Mouse (Mus musculus): ENCODE results near the gene Rbms2.
A peak's percentile ranks its signal among the peaks of the same experiment; 100 is the strongest.

Rbms2 gene

DNA sequence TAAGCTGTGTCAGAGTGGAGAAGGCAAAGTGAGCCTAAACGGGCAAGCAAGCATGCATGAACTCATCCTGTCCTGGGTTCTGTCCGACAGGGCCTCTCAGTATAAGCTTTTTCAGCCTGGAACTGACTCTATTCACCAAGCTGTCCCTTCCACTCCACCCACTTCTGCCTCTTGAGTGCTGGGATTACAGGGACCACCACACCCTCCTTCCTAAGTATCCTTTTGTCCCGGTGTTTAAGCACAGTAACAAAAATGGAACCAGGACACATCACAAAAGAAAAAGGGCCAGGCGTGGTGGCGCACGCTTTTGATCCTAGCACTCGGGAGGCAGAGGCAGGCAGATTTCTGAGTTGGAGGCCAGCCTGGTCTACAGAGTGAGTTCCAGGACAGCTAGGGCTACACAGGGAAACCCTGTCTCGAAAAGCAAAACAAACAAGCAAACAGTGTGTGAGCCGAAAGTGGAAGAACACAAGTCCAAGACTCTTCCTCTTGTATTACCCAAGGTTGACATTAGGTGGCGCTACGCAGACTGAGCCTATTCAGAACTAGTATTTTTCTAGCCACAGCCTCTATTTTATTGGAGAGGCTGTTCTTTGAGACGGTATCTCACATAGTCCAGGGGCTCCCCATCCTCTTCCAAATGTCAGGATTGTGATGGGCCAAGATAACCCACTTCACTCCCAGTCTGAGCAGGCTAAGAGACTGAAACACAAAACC, 39.7 kb downstream of the Rbms2 start:
- DNase-seq (ENCODE audit: low read depth, low spot score), result peak; percentile 69

DNA sequence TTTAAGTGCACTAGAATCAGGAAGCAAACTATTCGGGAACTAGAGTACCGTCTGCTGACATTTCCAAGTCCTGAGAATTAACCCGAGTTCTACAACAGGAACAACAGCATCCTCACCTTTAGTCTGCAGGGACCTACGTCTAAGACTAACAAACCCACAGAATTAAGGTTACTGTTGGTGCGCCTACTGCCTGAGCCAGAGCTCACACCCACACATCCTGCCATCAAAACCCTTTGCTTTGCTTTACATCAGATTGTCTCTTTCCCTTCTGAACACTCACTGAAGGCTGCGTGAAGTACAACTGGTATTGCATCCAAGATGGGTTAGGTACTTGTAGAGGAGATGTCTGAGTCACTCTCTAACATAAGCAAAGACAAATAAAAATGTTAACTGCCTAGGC, 44.7 kb downstream of the Rbms2 start:
- DNase-seq (ENCODE audit: low read depth, low spot score), result peak; percentile 65

- peak; percentile 39 for DNase-seq (ENCODE audit: low read depth, low spot score)
Observed at GRCm38 (mm10) chr10:128133650-128134332, 46.3 kb downstream of the Rbms2 start.

DNA sequence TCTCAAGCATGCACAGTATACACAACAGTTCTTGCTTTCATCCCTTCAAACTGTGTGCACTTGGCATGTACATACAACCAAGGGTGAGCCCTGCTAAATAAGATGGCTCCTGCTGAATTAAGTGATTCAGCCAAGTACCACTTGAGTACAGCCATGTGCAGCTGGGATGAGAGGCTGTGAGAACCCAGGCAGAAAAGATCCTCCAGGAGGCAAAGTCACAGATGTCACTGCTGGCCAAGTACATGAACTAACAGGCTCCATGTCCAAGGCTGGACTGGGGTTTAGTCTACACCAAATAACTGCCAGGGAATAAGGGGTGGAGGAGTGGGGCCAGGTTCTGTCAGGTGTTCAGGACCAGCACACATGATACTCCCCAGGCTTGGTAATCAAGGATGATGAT, 48.3 kb downstream of the Rbms2 start:
- DNase-seq (ENCODE audit: low read depth, low spot score), result no peak

- no peak for DNase-seq (ENCODE audit: low read depth, low spot score)
Observed at GRCm38 (mm10) chr10:128131297-128131696, 48.8 kb downstream of the Rbms2 start.

DNA sequence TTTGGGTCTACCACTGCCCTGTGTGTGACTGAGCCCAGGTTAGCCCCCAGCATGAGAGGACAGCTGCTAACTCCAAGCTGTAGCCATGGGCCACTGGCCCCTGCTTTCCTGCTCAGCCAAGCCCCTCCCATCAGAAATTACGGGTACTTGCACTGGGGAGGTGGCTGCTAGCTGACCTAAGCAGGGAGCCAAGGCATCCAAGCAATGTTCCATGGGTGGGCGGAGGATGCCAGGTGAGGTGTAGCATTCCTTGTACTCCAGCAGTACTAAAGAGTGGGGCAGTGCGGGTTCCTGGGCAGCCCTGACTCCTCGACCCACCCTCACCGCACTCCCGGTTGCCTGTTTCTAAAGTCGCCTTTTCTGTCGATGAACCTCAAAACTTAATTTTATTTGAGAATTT, 52.0 kb downstream of the Rbms2 start:
- DNase-seq (ENCODE audit: low read depth, low spot score), result no peak

GRCm38 (mm10) chr10:128127497-128127896, 52.6 kb downstream of the Rbms2 start:
- no peak for DNase-seq (ENCODE audit: low read depth, low spot score)

- DNase-seq (ENCODE audit: low read depth, low spot score), result no peak
Observed at GRCm38 (mm10) chr10:128125951-128126350, 54.1 kb downstream of the Rbms2 start.

GRCm38 (mm10) chr10:128124831-128125230, 55.3 kb downstream of the Rbms2 start:
- DNase-seq (ENCODE audit: low read depth, low spot score), result no peak

- DNase-seq (ENCODE audit: low read depth, low spot score), result no peak
Observed at GRCm38 (mm10) chr10:128123833-128124232, 56.3 kb downstream of the Rbms2 start.

- DNase-seq (ENCODE audit: low read depth, low spot score), result no peak
Observed at GRCm38 (mm10) chr10:128111227-128111626, 68.9 kb downstream of the Rbms2 start.

GRCm38 (mm10) chr10:128110103-128110761, 69.9 kb downstream of the Rbms2 start:
- no peak for DNase-seq (ENCODE audit: low read depth, low spot score)

- DNase-seq (ENCODE audit: low read depth, low spot score), result peak; percentile 74
Observed at GRCm38 (mm10) chr10:128097587-128097971, 82.5 kb downstream of the Rbms2 start.

- DNase-seq (ENCODE audit: low read depth, low spot score), result peak; percentile 89
Observed at GRCm38 (mm10) chr10:128096693-128097586, 83.2 kb downstream of the Rbms2 start.

DNA sequence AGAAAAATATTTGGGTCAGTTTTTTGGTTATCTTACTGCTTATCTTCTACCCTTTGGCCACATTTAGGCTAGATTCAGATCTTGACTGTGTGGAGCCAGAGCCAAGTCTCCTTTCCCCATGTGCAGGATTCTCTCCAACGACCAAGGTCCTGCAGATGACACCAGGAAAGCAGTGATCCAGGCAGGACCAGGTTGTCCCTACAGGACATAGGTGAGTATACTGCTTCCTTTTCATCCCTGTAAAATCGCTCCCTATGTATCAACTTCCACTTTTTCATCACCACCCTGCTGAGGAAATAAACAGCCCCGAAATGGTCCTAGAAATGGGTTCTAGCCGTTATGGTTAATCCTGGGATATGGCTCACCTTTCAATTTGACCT, 83.8 kb downstream of the Rbms2 start:
- DNase-seq (ENCODE audit: low read depth, low spot score), result no peak

- DNase-seq (ENCODE audit: low read depth, low spot score), result no peak
Observed at GRCm38 (mm10) chr10:128095003-128095636, 85.0 kb downstream of the Rbms2 start.

DNA sequence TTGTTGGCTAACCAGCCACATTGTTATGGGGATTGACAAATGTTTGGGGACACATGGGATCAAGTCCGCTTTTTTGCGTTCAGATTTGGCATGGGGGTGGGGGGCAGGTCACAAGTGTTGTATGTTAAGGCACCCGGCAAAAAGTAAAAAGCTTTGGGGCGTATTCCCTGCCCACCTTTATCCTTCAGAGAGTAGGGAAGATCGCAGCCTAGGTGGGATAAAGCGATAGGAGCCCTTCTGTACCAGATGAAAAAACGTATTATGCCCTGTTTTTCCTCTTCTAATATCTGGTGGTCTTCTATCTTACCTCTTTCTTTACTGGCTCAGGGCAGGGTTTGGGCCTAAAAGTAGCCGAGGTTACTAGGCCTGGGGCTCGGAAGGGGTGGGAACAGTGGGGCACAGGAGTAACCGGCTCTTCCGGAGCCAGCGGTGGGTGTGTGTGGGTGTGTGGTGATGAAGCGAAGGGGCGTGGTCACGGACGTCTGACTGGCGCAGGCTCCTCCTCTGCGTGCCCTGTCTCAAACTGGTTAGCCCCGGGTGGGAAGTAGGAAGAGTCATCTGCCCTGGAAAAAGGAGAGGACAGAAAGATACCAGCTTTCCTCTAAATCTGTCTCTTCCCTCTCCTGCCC, 85.6 kb downstream of the Rbms2 start:
- DNase-seq (ENCODE audit: low read depth, low spot score), result peak; percentile 93

- DNase-seq (ENCODE audit: low read depth, low spot score), result peak; percentile 62
Observed at GRCm38 (mm10) chr10:128093496-128094294, 86.4 kb downstream of the Rbms2 start.

DNA sequence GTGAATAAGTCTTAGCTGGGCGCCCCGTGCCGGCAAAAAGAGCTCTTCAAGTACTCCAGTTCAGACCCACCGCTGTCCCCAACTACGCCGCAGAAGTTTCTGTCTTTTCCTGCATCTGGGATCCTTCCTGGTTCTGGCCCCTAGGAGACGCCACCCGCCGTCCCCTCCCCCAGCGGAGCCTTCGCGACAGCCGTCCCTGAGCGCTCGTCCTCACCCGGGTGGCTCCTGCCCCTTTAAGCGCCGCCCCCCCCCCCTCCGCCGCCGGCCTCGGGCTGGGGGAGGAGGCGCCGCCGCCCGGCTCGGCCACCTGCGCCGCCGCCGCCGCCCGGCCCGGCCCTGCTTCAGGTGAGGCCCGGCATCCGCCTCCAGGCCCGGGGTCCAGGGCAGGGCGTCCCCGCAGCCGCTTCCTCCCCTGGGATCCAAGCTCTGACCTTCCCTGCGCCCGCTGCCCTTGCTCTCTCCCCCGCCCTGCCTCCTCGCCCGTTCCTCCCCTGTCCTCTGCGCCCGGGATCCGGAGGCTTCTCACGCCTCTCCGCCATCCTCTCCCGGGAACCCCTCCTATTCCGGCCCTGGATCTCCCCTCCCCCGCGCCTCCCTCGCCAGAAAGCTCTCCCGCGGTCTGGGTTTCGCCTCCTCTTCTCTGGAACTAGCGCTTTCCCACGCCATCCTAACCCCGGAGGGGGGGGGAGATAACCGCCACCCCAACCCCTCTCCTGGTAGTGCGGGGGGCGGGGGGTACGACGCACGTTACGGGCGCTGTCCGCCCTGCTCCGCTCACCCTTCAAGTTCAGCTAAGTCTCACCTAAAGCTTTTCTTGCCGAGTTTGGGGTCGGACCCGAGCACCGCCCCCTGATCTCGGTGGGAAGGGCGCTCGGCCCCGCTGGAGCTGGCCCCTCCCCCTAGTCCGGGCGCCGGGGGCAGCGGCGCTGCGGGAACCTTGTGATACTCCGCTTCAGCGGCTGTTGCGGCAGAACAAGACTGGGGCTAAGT, 87.3 kb downstream of the Rbms2 start:
- DNase-seq (ENCODE audit: low read depth, low spot score), result peak; percentile 79
